Mouse (Mus musculus): ENCODE data around the gene Ppp1r9b. TPM values are rescaled to one million over a fixed set of nuclear protein-coding genes. Genes with fewer than 3 reads are reported as not detected.

Gene Ppp1r9b
- 21.7 and 28.7 TPM in 2 replicates for polyA plus RNA-seq (2015; fragmentation: Nextera tagmentation; extraction: Ambion mirVana)

GRCm38 (mm10) chr11:94990749-94991577 lies at the start of gene Ppp1r9b:
Gene Ppp1r9b (plus strand): TSS chr11:94991035.

GRCm38 (mm10) chr11:94967419-94967818 lies 23.4 kb upstream of the Ppp1r9b start, which contains the start of gene Hils1:
Gene Hils1 (plus strand): TSS chr11:94967593.

GRCm38 (mm10) chr11:94976199-94976598 lies 14.6 kb upstream of the Ppp1r9b start, which contains the start of gene Sgca:
Gene Sgca (minus strand): TSS chr11:94976327.

GRCm38 (mm10) chr11:95009629-95010014 lies 18.8 kb downstream of the Ppp1r9b start, which contains the start of gene Samd14:
Gene Samd14 (plus strand): TSS chr11:95009879.

DNA sequence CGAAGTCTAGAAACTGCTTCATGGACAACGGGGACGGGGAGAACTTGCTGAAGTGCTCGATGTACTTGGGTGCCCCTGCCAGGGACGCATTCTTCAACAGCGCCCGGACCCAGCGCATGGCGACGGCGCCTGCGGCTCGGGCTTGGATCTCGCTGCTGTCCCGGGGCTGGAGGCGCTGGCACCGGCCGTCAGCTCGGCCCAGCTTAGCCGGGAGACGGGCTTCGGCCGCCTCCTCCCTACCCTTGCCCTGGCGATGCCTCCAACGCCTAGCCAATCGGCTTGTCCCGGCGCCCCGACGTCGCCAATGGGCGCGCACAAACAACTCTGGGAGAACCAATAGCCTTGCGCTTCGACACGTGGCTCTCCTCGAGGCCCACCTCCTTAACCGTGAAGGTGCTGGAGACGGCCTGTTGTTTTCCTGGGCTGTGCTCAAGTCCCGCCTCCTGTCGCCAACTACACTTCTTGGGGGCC lies 50.3 kb downstream of the Ppp1r9b start, which contains the start of gene Pdk2:
Gene Pdk2 (minus strand): TSS at position 216 of the 471 bp plus-strand sequence.

Other genes starting within 250 kb of the Ppp1r9b start
- 0.17 TPM in 1 of 2 replicates, not detected in the other for gene Cdc34b, start 249.3 kb upstream of the Ppp1r9b start, polyA plus RNA-seq (2015; fragmentation: Nextera tagmentation; extraction: Ambion mirVana)
- not detected in 2 replicates for gene Tmem92, start 208.3 kb upstream of the Ppp1r9b start, polyA plus RNA-seq (2015; fragmentation: Nextera tagmentation; extraction: Ambion mirVana)
- gene Col1a1, start 54.8 kb upstream of the Ppp1r9b start, polyA plus RNA-seq (2015; fragmentation: Nextera tagmentation; extraction: Ambion mirVana) = 225 and 286 TPM in 2 replicates
- not detected in 2 replicates for gene Hils1, start 23.4 kb upstream of the Ppp1r9b start, polyA plus RNA-seq (2015; fragmentation: Nextera tagmentation; extraction: Ambion mirVana)
- 0.41 and 0.85 TPM in 2 replicates for gene Sgca, start 14.7 kb upstream of the Ppp1r9b start, polyA plus RNA-seq (2015; fragmentation: Nextera tagmentation; extraction: Ambion mirVana)
- 118 and 137 TPM in 2 replicates for gene Samd14, start 18.8 kb downstream of the Ppp1r9b start, polyA plus RNA-seq (2015; fragmentation: Nextera tagmentation; extraction: Ambion mirVana)
- gene Pdk2, start 50.3 kb downstream of the Ppp1r9b start, polyA plus RNA-seq (2015; fragmentation: Nextera tagmentation; extraction: Ambion mirVana) = 41.3 and 41.6 TPM in 2 replicates
- 15.0 and 16.3 TPM in 2 replicates for gene Itga3, start 85.8 kb downstream of the Ppp1r9b start, polyA plus RNA-seq (2015; fragmentation: Nextera tagmentation; extraction: Ambion mirVana)
- gene Dlx3, start 129.1 kb downstream of the Ppp1r9b start, polyA plus RNA-seq (2015; fragmentation: Nextera tagmentation; extraction: Ambion mirVana) = 0.11 and 0.37 TPM in 2 replicates
- gene Dlx4, start 155.2 kb downstream of the Ppp1r9b start, polyA plus RNA-seq (2015; fragmentation: Nextera tagmentation; extraction: Ambion mirVana) = 0.13 TPM in 1 of 2 replicates, not detected in the other

Measured in neural tube, postnatal 0 days (tissue).